Mouse (Mus musculus) heart, embryonic 10.5 days (tissue): Measurements from ENCODE around the gene Gpr3. TPM values are rescaled to one million over a fixed set of nuclear protein-coding genes. Genes with fewer than 3 reads are reported as not detected.

Source experiments
- DNase-seq: peaks from one replicate; pipeline ENCODE4 v3.0.0-alpha.2; 2017; ENCODE audit warnings: low spot score
- H3K27ac ChIP-seq: fragments of 300-500 bp; sonication (generic); 2 replicates; pipeline ENCODE4 v1.5.1; 2016; ENCODE audit warnings: mild to moderate bottlenecking
- H3K27me3 ChIP-seq: fragments of 300-500 bp; sonication (generic); 2 replicates; pipeline ENCODE4 v1.6.1; 2016; ENCODE audit warnings: mild to moderate bottlenecking; ENCODE audit not compliant: poor library complexity, insufficient read depth, severe bottlenecking
- H3K36me3 ChIP-seq: fragments of 300-500 bp; sonication (generic); 2 replicates; pipeline ENCODE4 v1.6.1; 2016; ENCODE audit warnings: mild to moderate bottlenecking, moderate library complexity
- H3K4me1 ChIP-seq: fragments of 300-500 bp; sonication (generic); 2 replicates; pipeline ENCODE4 v1.6.1; 2016; ENCODE audit warnings: mild to moderate bottlenecking
- H3K4me3 ChIP-seq: fragments of 300-500 bp; sonication (generic); 2 replicates; pipeline ENCODE4 v1.5.1; 2016; ENCODE audit warnings: mild to moderate bottlenecking, moderate library complexity
- H3K9me3 ChIP-seq: fragments of 300-500 bp; sonication (generic); 2 replicates; pipeline ENCODE4 v1.6.1; 2016; ENCODE audit warnings: mild to moderate bottlenecking, moderate library complexity
- WGBS: fragments of 180-500 bp; shearing (Covaris S2); methylation state at CpG from one replicate; pipeline ENCODE4 v1.1.7; 2016; 5-methylcytosine and 5-hydroxymethylcytosine counted together
- polyA plus RNA-seq: library from polyadenylated mRNA; unstranded; fragments of >200 nt; fragmentation: Nextera tagmentation; extraction: Ambion mirVana; gene quantifications from 2 replicates; pipeline ENCODE4 v1.2.1, GENCODE M21; 2016

Gene Gpr3
- 0.09 and 0.18 TPM in 2 replicates for polyA plus RNA-seq

- peaks cover 73% of the 10 kb centered on the region for H3K27me3 ChIP-seq
- H3K9me3 ChIP-seq, result no peaks in the 10 kb centered on the region
- WGBS, result 2% methylated on average over 52 of the region's 52 CpGs
- H3K27ac ChIP-seq, result peak within 1 kb of the TSS; percentile 84
- H3K36me3 ChIP-seq, result no peaks in the 10 kb centered on the region
- no peak for DNase-seq
- peak within 1 kb of the TSS; percentile 80 for H3K4me3 ChIP-seq
- H3K4me1 ChIP-seq, result peaks cover 29% of the 10 kb centered on the region
Observed at GRCm38 (mm10) chr4:133211751-133212561, at the start of gene Gpr3, which contains the start of gene Cd164l2. Gpr3 (minus strand) TSS chr4:133212536. Cd164l2 (plus strand) TSS chr4:133212131.

GRCm38 (mm10) chr4:133261641-133262374, 49.5 kb upstream of the Gpr3 start:
- Histone ChIP-seq H3K4me3 (no peak overlapping the region), H3K9me3 (no peaks in the 10 kb centered on the region), H3K36me3 (peaks cover 39% of the 10 kb centered on the region), H3K27me3 (peaks cover 42% of the 10 kb centered on the region), H3K27ac (0 out of 2 replicates have a peak overlapping the region, but pooled peaks have one; percentile 25), H3K4me1 (peaks cover 6% of the 10 kb centered on the region)
- 46% methylated on average over 10 of the region's 10 CpGs for WGBS
- no peak for DNase-seq

- 81% methylated on average over 12 of the region's 12 CpGs for WGBS
Observed at GRCm38 (mm10) chr4:133257798-133258408, 45.6 kb upstream of the Gpr3 start.

DNA sequence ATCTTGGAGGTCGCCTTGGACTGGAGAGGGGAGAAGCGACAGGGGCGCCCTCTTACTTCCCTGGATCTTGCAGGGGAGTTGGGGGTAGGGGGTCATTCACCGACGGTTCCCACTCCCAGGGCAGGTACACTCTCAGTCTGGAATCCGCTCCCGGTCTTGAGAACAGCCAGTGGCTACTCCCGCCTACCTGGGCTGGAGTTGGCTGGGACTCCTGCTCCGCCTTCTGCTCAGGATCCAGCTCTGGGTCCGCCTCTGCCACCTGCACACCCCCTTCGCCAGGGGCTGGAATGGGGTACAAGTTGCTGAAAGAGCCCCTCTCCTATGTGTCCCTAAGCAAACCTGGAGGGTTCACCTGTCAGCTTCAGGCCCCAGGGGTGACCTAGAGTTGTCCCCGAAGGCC, 44.9 kb upstream of the Gpr3 start:
- DNase-seq, result no peak
- Histone ChIP-seq H3K4me3 (0 out of 2 replicates have a peak overlapping the region, but pooled peaks have one; percentile 19), H3K36me3 (0 out of 2 replicates have a peak, but pooled peaks cover 1% of the 10 kb centered on the region), H3K4me1 (peaks cover 12% of the 10 kb centered on the region), H3K27me3 (peaks cover 88% of the 10 kb centered on the region), H3K9me3 (no peaks in the 10 kb centered on the region), H3K27ac (peak overlapping the region; percentile 0; the same call in 1 of the 2 replicates)
- WGBS, result 30% methylated on average over 12 of the region's 12 CpGs

More at GRCm38 (mm10) chr4:133257798-133258408, 45.6 kb upstream of the Gpr3 start:
- H3K27ac ChIP-seq, result no peak overlapping the region
- no peak overlapping the region for H3K4me3 ChIP-seq
- no peak for DNase-seq
- peaks cover 12% of the 10 kb centered on the region for H3K4me1 ChIP-seq
- H3K36me3 ChIP-seq, result 0 out of 2 replicates have a peak, but pooled peaks cover 2% of the 10 kb centered on the region
- peaks cover 81% of the 10 kb centered on the region for H3K27me3 ChIP-seq
- no peaks in the 10 kb centered on the region for H3K9me3 ChIP-seq

- no peaks in the 10 kb centered on the region for H3K36me3 ChIP-seq
- peak overlapping the region; percentile 0; the same call in 1 of the 2 replicates for H3K27ac ChIP-seq
- H3K27me3 ChIP-seq, result peaks cover 92% of the 10 kb centered on the region
- no peaks in the 10 kb centered on the region for H3K9me3 ChIP-seq
- DNase-seq, result no peak
- H3K4me3 ChIP-seq, result 0 out of 2 replicates have a peak overlapping the region, but pooled peaks have one; percentile 19
- WGBS, result 20% methylated on average over 23 of the region's 24 CpGs
- H3K4me1 ChIP-seq, result peaks cover 12% of the 10 kb centered on the region
Observed at GRCm38 (mm10) chr4:133256820-133257219, 44.5 kb upstream of the Gpr3 start.

DNA sequence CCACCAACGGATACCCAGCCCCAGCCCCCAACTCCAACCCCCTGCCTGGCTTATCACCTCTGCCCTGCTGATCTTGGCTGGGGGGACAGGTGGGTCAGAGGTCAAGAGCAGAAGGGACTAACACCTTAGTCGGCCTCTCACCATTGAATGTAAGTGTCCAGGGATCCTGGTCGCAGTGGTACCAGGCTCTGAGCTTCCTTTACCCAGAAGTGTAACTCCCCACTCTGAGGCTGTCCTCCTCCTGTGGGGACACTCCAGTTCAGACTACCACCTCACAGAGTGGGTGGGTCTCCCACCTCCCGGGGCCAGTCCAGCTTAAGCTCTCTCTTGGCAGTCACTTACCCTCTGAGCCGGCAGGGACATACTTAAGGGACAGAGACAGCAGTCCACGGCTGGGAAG, 43.1 kb upstream of the Gpr3 start:
- H3K27me3 ChIP-seq, result peaks cover 98% of the 10 kb centered on the region
- H3K4me3 ChIP-seq, result no peak overlapping the region
- no peaks in the 10 kb centered on the region for H3K36me3 ChIP-seq
- no peak overlapping the region for H3K27ac ChIP-seq
- H3K9me3 ChIP-seq, result no peaks in the 10 kb centered on the region
- 34% methylated on average over 6 of the region's 6 CpGs for WGBS
- DNase-seq, result no peak
- H3K4me1 ChIP-seq, result peaks cover 24% of the 10 kb centered on the region

- peaks cover 25% of the 10 kb centered on the region for H3K4me1 ChIP-seq
- no peak overlapping the region for H3K27ac ChIP-seq
- no peaks in the 10 kb centered on the region for H3K9me3 ChIP-seq
- WGBS, result 75% methylated on average over 12 of the region's 12 CpGs
- no peak overlapping the region for H3K4me3 ChIP-seq
- H3K27me3 ChIP-seq, result peaks cover 100% of the 10 kb centered on the region
- DNase-seq, result no peak
- no peaks in the 10 kb centered on the region for H3K36me3 ChIP-seq
Observed at GRCm38 (mm10) chr4:133253412-133253811, 41.1 kb upstream of the Gpr3 start.

DNA sequence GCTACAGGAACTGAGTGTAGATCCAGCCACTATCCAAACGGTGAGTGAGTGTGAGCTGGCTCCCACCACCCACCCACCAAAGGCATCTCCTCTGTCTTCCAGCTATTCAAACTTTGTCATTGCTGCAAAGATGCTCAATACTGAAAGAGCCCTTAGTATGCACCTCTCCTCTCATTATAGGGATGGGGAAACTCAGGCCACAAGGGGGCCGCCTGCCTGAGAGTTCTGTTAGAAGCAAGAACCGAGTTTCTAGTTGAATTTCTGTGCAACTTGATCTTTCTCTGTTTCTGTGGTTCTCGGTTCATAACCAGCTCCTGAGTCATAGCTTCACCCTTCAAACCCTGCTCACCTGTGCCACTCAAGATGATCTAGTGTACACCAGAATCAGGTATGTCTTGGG, 39.8 kb upstream of the Gpr3 start:
- no peak for DNase-seq
- Histone ChIP-seq H3K4me3 (no peak overlapping the region), H3K36me3 (no peaks in the 10 kb centered on the region), H3K4me1 (peaks cover 31% of the 10 kb centered on the region), H3K27ac (no peak overlapping the region), H3K27me3 (peaks cover 100% of the 10 kb centered on the region), H3K9me3 (no peaks in the 10 kb centered on the region)
- 43% methylated on average over 4 of the region's 4 CpGs for WGBS

DNA sequence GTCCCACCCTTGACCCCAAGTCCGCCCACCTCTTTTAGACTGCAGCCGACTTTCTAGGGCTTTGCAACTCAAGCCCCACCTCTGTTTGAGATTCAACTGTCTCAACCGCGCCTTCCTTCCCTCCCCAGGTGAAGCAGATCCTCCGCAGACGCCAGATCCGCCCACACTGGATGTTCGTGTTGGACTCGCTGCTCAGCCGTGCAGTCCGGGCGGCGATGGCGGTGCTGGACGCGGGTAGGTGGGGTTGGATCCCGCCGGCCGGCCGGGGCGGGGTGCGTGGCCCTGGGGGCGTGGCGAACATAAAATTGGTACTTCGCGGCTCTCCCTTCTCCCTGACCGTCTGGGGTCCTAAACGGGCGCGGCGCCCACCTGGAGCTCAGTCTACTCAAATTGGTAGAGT, 38.9 kb upstream of the Gpr3 start:
- 1% methylated on average over 31 of the region's 31 CpGs for WGBS

DNA sequence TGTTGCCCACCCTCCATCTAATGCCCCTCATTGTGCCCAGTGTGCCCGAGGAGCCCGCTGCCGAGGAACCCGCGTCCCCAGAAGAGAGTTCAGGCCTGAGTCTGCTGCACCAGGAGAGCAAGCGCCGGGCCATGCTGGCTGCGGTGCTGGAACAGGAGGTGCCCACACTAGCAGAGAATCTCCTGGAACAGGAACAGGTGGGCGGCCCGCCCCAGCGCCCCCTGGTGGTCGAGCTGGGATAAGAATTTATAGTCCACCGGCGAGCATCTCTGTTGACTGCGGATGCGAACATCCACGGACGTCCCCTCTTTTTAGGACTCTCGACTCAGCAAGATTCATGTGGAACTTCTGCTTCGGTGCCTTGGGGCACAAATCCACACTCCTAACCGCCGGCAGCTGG, 38.3 kb upstream of the Gpr3 start:
- H3K27ac ChIP-seq, result peak overlapping the region; percentile 37; the same call in 1 of the 2 replicates
- WGBS, result 4% methylated on average over 22 of the region's 22 CpGs
- DNase-seq, result peak; percentile 89
- no peaks in the 10 kb centered on the region for H3K36me3 ChIP-seq
- peak overlapping the region; percentile 56 for H3K4me3 ChIP-seq
- peaks cover 24% of the 10 kb centered on the region for H3K4me1 ChIP-seq
- peaks cover 100% of the 10 kb centered on the region for H3K27me3 ChIP-seq
- no peaks in the 10 kb centered on the region for H3K9me3 ChIP-seq

More for the DNA sequence above, 38.9 kb upstream of the Gpr3 start:
- H3K4me1 ChIP-seq, result peaks cover 24% of the 10 kb centered on the region
- DNase-seq, result no peak
- H3K9me3 ChIP-seq, result no peaks in the 10 kb centered on the region
- H3K27ac ChIP-seq, result peak overlapping the region; percentile 37; the same call in 1 of the 2 replicates
- H3K4me3 ChIP-seq, result peak overlapping the region; percentile 56
- H3K36me3 ChIP-seq, result no peaks in the 10 kb centered on the region
- peaks cover 100% of the 10 kb centered on the region for H3K27me3 ChIP-seq

DNA sequence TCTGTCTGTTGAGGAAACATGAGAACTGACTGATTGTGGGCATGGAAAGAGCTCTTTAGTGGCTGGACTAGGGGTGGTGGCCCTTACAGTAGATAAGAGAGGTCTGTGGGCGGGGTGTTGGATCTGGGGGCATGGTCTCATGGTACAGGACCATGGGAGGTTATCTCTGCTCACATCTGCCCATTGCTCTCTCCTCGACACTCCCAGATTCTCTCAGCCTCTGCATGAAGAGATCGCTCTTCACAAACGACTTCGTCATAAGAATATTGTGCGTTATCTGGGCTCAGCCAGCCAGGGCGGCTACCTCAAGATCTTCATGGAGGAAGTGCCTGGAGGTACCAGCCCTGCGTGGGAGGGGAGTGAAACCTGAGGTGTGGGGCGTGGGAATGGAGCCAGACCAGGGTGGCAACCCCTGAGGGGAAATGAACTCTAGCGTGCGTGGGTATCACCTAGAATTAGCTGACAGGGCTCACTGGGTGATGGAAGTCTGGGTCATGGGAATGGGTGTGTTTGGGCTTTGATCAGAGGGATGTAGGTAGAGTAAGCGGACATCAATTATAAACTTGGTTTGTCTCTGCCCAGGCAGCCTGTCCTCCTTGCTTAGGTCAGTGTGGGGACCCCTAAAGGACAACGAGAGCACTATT, 35.6 kb upstream of the Gpr3 start:
- Histone ChIP-seq H3K27ac (no peak overlapping the region), H3K4me1 (peaks cover 33% of the 10 kb centered on the region), H3K9me3 (no peaks in the 10 kb centered on the region), H3K27me3 (peaks cover 96% of the 10 kb centered on the region), H3K36me3 (no peaks in the 10 kb centered on the region), H3K4me3 (no peak overlapping the region)
- no peak for DNase-seq
- WGBS, result 57% methylated on average over 13 of the region's 13 CpGs

GRCm38 (mm10) chr4:133247072-133247471, 34.7 kb upstream of the Gpr3 start:
- Histone ChIP-seq H3K27ac (no peak overlapping the region), H3K36me3 (no peaks in the 10 kb centered on the region), H3K4me3 (no peak overlapping the region), H3K9me3 (no peaks in the 10 kb centered on the region), H3K27me3 (peaks cover 96% of the 10 kb centered on the region), H3K4me1 (peaks cover 39% of the 10 kb centered on the region)
- DNase-seq, result no peak
- WGBS, result 15% methylated on average over 15 of the region's 15 CpGs
